ENCODE assay signal across 9 mouse cellular contexts in genomic region chr19:4120496-4120895, GRCm38 (mm10). TPM values are rescaled to one million over a fixed set of nuclear protein-coding genes. Genes with fewer than 3 reads are reported as not detected.
DNase-seq lines count a peak whose midpoint lies in the region; ATAC-seq lines count a peak whose summit lies in the region.
"Had no signal": no experiment of that assay in that cellular context is flagged by ENCODE, and none has a peak within 500 bp of the region (broad histone marks: within the 10 kb centered on the region; RNA-seq: fewer than 3 reads in every experiment).

No protein-coding gene starts in this region.

- no peak overlapping the region for H3K27ac ChIP-seq in kidney, embryonic 14.5 days (ENCODE audit: low read depth, low read length)
- H3K27ac ChIP-seq in embryonic facial prominence, embryonic 11.5 days (replicated peaks; ENCODE audit: low read depth, low read length) = no peak overlapping the region
- H3K27ac ChIP-seq in hindbrain, embryonic 15.5 days (replicated peaks) = peak overlapping the region; percentile 92
- H3K27ac ChIP-seq in midbrain, embryonic 14.5 days (replicated peaks; ENCODE audit: low read depth, low read length) = no peak overlapping the region

- H3K4me3 ChIP-seq in kidney, embryonic 14.5 days (ENCODE audit: low read length) = peak overlapping the region; percentile 46; the same call in 1 of the 2 replicates
- H3K4me3 ChIP-seq in embryonic facial prominence, embryonic 11.5 days (ENCODE audit: low read depth, low read length) = peak overlapping the region; percentile 38; the same call in 1 of the 2 replicates
- peak overlapping the region; percentile 54 for H3K4me3 ChIP-seq in hindbrain, embryonic 15.5 days
- peak overlapping the region; percentile 46 for H3K4me3 ChIP-seq in midbrain, embryonic 14.5 days (replicated peaks; ENCODE audit: low read depth, low read length)

- H3K36me3 ChIP-seq in kidney, embryonic 14.5 days (ENCODE audit: control insufficient read depth, insufficient read depth, low read length) = peaks cover 27% of the 10 kb centered on the region
- H3K36me3 ChIP-seq in embryonic facial prominence, embryonic 11.5 days (replicated peaks; ENCODE audit: control insufficient read depth, insufficient read depth, low read depth, low read length) = no peaks in the 10 kb centered on the region; the same call in 1 of the 2 replicates
- peaks cover 19% of the 10 kb centered on the region for H3K36me3 ChIP-seq in hindbrain, embryonic 15.5 days
- peaks cover 20% of the 10 kb centered on the region for H3K36me3 ChIP-seq in midbrain, embryonic 14.5 days (ENCODE audit: control insufficient read depth, insufficient read depth, low read length)

- ATAC-seq in kidney, embryonic 14.5 days (ENCODE audit: low FRiP score, low TSS enrichment) = no peak
- no peak for ATAC-seq in embryonic facial prominence, embryonic 11.5 days (replicated peaks; ENCODE audit: insufficient number of reproducible peaks, low FRiP score, low TSS enrichment, low read depth)
- ATAC-seq in hindbrain, embryonic 15.5 days (ENCODE audit: low FRiP score, low read depth) = no peak
- no peak for ATAC-seq in midbrain, embryonic 14.5 days (ENCODE audit: low FRiP score, low TSS enrichment)

- 93% methylated on average over 2 of the region's 2 CpGs for WGBS in kidney, embryonic 14.5 days
- WGBS in embryonic facial prominence, embryonic 11.5 days = 96% methylated on average over 2 of the region's 2 CpGs
- WGBS in hindbrain, embryonic 15.5 days = 96% methylated on average over 2 of the region's 2 CpGs
- WGBS in midbrain, embryonic 14.5 days = 96% methylated on average over 2 of the region's 2 CpGs

- H3K27me3 ChIP-seq in kidney, embryonic 14.5 days (ENCODE audit: control insufficient read depth, insufficient read depth, low read length) = no peaks in the 10 kb centered on the region
- H3K27me3 ChIP-seq in embryonic facial prominence, embryonic 11.5 days (ENCODE audit: control insufficient read depth, insufficient read depth, low read length) = no peaks in the 10 kb centered on the region
- no peaks in the 10 kb centered on the region for H3K27me3 ChIP-seq in hindbrain, embryonic 15.5 days
- no peaks in the 10 kb centered on the region for H3K27me3 ChIP-seq in midbrain, embryonic 14.5 days (ENCODE audit: control insufficient read depth, insufficient read depth, low read length)

- H3K9ac ChIP-seq in kidney, embryonic 14.5 days (ENCODE audit: low read depth, low read length) = no peak overlapping the region
- no peak overlapping the region for H3K9ac ChIP-seq in embryonic facial prominence, embryonic 11.5 days (replicated peaks; ENCODE audit: low read length)
- H3K9ac ChIP-seq in hindbrain, embryonic 15.5 days = no peak overlapping the region
- no peak overlapping the region for H3K9ac ChIP-seq in midbrain, embryonic 14.5 days (replicated peaks; ENCODE audit: low read length)

- H3K4me2 ChIP-seq in kidney, embryonic 14.5 days (replicated peaks; ENCODE audit: low read depth, low read length) = peak overlapping the region; percentile 52
- peak overlapping the region; percentile 48; the same call in 1 of the 2 replicates for H3K4me2 ChIP-seq in embryonic facial prominence, embryonic 11.5 days (ENCODE audit: low read depth, low read length)
- peak overlapping the region; percentile 53 for H3K4me2 ChIP-seq in hindbrain, embryonic 15.5 days
- H3K4me2 ChIP-seq in midbrain, embryonic 14.5 days (ENCODE audit: low read length) = peak overlapping the region; percentile 53

- H3K9me3 ChIP-seq in kidney, embryonic 14.5 days (ENCODE audit: control insufficient read depth, low read length) = no peaks in the 10 kb centered on the region
- H3K9me3 ChIP-seq in embryonic facial prominence, embryonic 11.5 days (replicated peaks; ENCODE audit: control insufficient read depth, low read length) = no peaks in the 10 kb centered on the region
- H3K9me3 ChIP-seq in hindbrain, embryonic 15.5 days = no peaks in the 10 kb centered on the region
- no peaks in the 10 kb centered on the region for H3K9me3 ChIP-seq in midbrain, embryonic 14.5 days (ENCODE audit: control insufficient read depth, low read length)

- H3K4me1 ChIP-seq in kidney, embryonic 14.5 days (ENCODE audit: control insufficient read depth, insufficient read depth, low read length) = no peaks in the 10 kb centered on the region; the same call in 1 of the 2 replicates
- no peaks in the 10 kb centered on the region for H3K4me1 ChIP-seq in embryonic facial prominence, embryonic 11.5 days (ENCODE audit: control insufficient read depth, insufficient read depth, low read length)
- H3K4me1 ChIP-seq in hindbrain, embryonic 15.5 days (replicated peaks) = peaks cover 19% of the 10 kb centered on the region
- peaks cover 7% of the 10 kb centered on the region for H3K4me1 ChIP-seq in midbrain, embryonic 14.5 days (ENCODE audit: control insufficient read depth, insufficient read depth, low read length)

- DNase-seq in kidney, adult 8-10 months = no peak
- DNase-seq in embryonic facial prominence, embryonic 11.5 days (ENCODE audit: low spot score) = no peak
- no peak for DNase-seq in midbrain, embryonic 14.5 days
- DNase-seq in adrenal gland, adult 18-20 months (ENCODE audit: low spot score in 2 of 2) = no peak
- DNase-seq in gastrocnemius, adult 8-10 months (ENCODE audit: low spot score in 2 of 2) = no peak
- DNase-seq in testis, postnatal 10 days (ENCODE audit: low spot score) = no peak

RNA-seq across cellular contexts. Expression of gene Aip, which starts 5.2 kb away (rescaled TPM):
- 92.0 and 97.5 TPM in 2 replicates for polyA plus RNA-seq in kidney, embryonic 14.5 days (2014; fragmentation: Nextera tagmentation; extraction: Ambion mirVana)
- polyA plus RNA-seq in embryonic facial prominence, embryonic 11.5 days (2014; fragmentation: Nextera tagmentation; extraction: Ambion mirVana) = 68.3 and 85.1 TPM in 2 replicates
- polyA plus RNA-seq in hindbrain, embryonic 15.5 days (2015; fragmentation: Nextera tagmentation; extraction: Ambion mirVana) = 102 and 104 TPM in 2 replicates
- 84.3 and 98.0 TPM in 2 replicates for polyA plus RNA-seq in midbrain, embryonic 14.5 days (2014; fragmentation: Nextera tagmentation; extraction: Ambion mirVana)
- total RNA-seq in adrenal gland, adult 18-20 months (2021) = 100 to 1,000 TPM; 119 to 121 TPM
- total RNA-seq in gastrocnemius, adult 8-10 months (2022) = 10 to 100 TPM; 85.7 to 96.3 (median 90.3) TPM

RNA-seq across cellular contexts. Expression of gene Gpr152, which starts 19.1 kb away (rescaled TPM):
- not detected in 2 replicates for polyA plus RNA-seq in kidney, embryonic 14.5 days (2014; fragmentation: Nextera tagmentation; extraction: Ambion mirVana)
- not detected in 2 replicates for polyA plus RNA-seq in embryonic facial prominence, embryonic 11.5 days (2014; fragmentation: Nextera tagmentation; extraction: Ambion mirVana)
- 0.04 and 0.05 TPM in 2 replicates for polyA plus RNA-seq in hindbrain, embryonic 15.5 days (2015; fragmentation: Nextera tagmentation; extraction: Ambion mirVana)
- not detected in 2 replicates for polyA plus RNA-seq in midbrain, embryonic 14.5 days (2014; fragmentation: Nextera tagmentation; extraction: Ambion mirVana)
- total RNA-seq in adrenal gland, adult 18-20 months (2021) = not detected
- total RNA-seq in gastrocnemius, adult 8-10 months (2022) = not detected
- total RNA-seq: left cerebral cortex, postnatal 10 days had no signal

RNA-seq across cellular contexts. Expression of gene Pitpnm1, which starts 20.7 kb away (rescaled TPM):
- polyA plus RNA-seq in kidney, embryonic 14.5 days (2014; fragmentation: Nextera tagmentation; extraction: Ambion mirVana) = 14.0 and 15.8 TPM in 2 replicates
- polyA plus RNA-seq in embryonic facial prominence, embryonic 11.5 days (2014; fragmentation: Nextera tagmentation; extraction: Ambion mirVana) = 6.3 and 7.3 TPM in 2 replicates
- polyA plus RNA-seq in hindbrain, embryonic 15.5 days (2015; fragmentation: Nextera tagmentation; extraction: Ambion mirVana) = 74.3 and 81.1 TPM in 2 replicates
- polyA plus RNA-seq in midbrain, embryonic 14.5 days (2014; fragmentation: Nextera tagmentation; extraction: Ambion mirVana) = 72.8 and 89.0 TPM in 2 replicates
- 100 to 1,000 TPM in 1 of 2 experiments, 10 to 100 TPM in 1; 85.6 to 115 TPM for total RNA-seq in adrenal gland, adult 18-20 months (2021)
- total RNA-seq in gastrocnemius, adult 8-10 months (2022) = 1 to 10 TPM; 1.1 to 3.3 (median 2.4) TPM

RNA-seq across cellular contexts. Expression of gene Cabp4, which starts 23.3 kb away (rescaled TPM):
- polyA plus RNA-seq in kidney, embryonic 14.5 days (2014; fragmentation: Nextera tagmentation; extraction: Ambion mirVana) = 0.06 and 0.09 TPM in 2 replicates
- polyA plus RNA-seq in embryonic facial prominence, embryonic 11.5 days (2014; fragmentation: Nextera tagmentation; extraction: Ambion mirVana) = not detected in 2 replicates
- polyA plus RNA-seq in hindbrain, embryonic 15.5 days (2015; fragmentation: Nextera tagmentation; extraction: Ambion mirVana) = 0.21 and 0.26 TPM in 2 replicates
- 0.14 and 0.15 TPM in 2 replicates for polyA plus RNA-seq in midbrain, embryonic 14.5 days (2014; fragmentation: Nextera tagmentation; extraction: Ambion mirVana)
- total RNA-seq in adrenal gland, adult 18-20 months (2021) = under 1 TPM; 0.16 to 0.60 TPM
- total RNA-seq in gastrocnemius, adult 8-10 months (2022) = not detected

RNA-seq across cellular contexts. Expression of gene Cdk2ap2, which starts 23.5 kb away (rescaled TPM):
- polyA plus RNA-seq in kidney, embryonic 14.5 days (2014; fragmentation: Nextera tagmentation; extraction: Ambion mirVana) = 116 and 121 TPM in 2 replicates
- polyA plus RNA-seq in embryonic facial prominence, embryonic 11.5 days (2014; fragmentation: Nextera tagmentation; extraction: Ambion mirVana) = 58.6 and 69.0 TPM in 2 replicates
- polyA plus RNA-seq in hindbrain, embryonic 15.5 days (2015; fragmentation: Nextera tagmentation; extraction: Ambion mirVana) = 82.5 and 92.5 TPM in 2 replicates
- 83.4 and 87.0 TPM in 2 replicates for polyA plus RNA-seq in midbrain, embryonic 14.5 days (2014; fragmentation: Nextera tagmentation; extraction: Ambion mirVana)
- total RNA-seq in adrenal gland, adult 18-20 months (2021) = 100 to 1,000 TPM; 125 to 147 TPM
- 10 to 100 TPM; 14.0 to 20.3 (median 18.0) TPM for total RNA-seq in gastrocnemius, adult 8-10 months (2022)
